Mouse (Mus musculus): ENCODE measurements at regions not wholly inside any gene's neighbourhood (a gene's known extent, or its start where the extent isn't known, plus 50 kb on each side); places are given as distances from the start of the nearest gene placed in this dataset.

GRCm38 (mm10) chrX:99593872-99594487 lies 122.9 kb upstream of the Pja1 start:
- peak; percentile 38 for DNase-seq (ENCODE audit: low read depth)

- peak; percentile 47 for DNase-seq (ENCODE audit: low read depth)
These were observed 121.9 kb upstream of the Pja1 start for GRCm38 (mm10) chrX:99592980-99593379.

GRCm38 (mm10) chrX:99587284-99587683 lies 116.2 kb upstream of the Pja1 start:
- no peak for DNase-seq (ENCODE audit: low read depth)

- no peak for DNase-seq (ENCODE audit: low read depth)
These were observed 115.2 kb upstream of the Pja1 start for GRCm38 (mm10) chrX:99586282-99586681.

GRCm38 (mm10) chrX:99585703-99586102 lies 114.6 kb upstream of the Pja1 start:
- DNase-seq (ENCODE audit: low read depth), result no peak

GRCm38 (mm10) chrX:99582611-99583010 lies 111.5 kb upstream of the Pja1 start:
- DNase-seq (ENCODE audit: low read depth), result no peak

GRCm38 (mm10) chrX:99581632-99582466 lies 110.8 kb upstream of the Pja1 start:
- no peak for DNase-seq (ENCODE audit: low read depth)

- no peak for DNase-seq (ENCODE audit: low read depth)
These were observed 108.1 kb upstream of the Pja1 start for GRCm38 (mm10) chrX:99579206-99579605.

GRCm38 (mm10) chrX:99578796-99579195 lies 107.7 kb upstream of the Pja1 start:
- no peak for DNase-seq (ENCODE audit: low read depth)

GRCm38 (mm10) chrX:99575105-99575504 lies 104.0 kb upstream of the Pja1 start:
- DNase-seq (ENCODE audit: low read depth), result no peak

- DNase-seq (ENCODE audit: low read depth), result peak; percentile 35
These were observed 103.5 kb upstream of the Pja1 start for GRCm38 (mm10) chrX:99574441-99575103.

- DNase-seq (ENCODE audit: low read depth), result no peak
These were observed 99.1 kb upstream of the Pja1 start for GRCm38 (mm10) chrX:99570161-99570560.

- DNase-seq (ENCODE audit: low read depth), result no peak
These were observed 97.2 kb upstream of the Pja1 start for GRCm38 (mm10) chrX:99568244-99568643.

- DNase-seq (ENCODE audit: low read depth), result no peak
These were observed 96.5 kb upstream of the Pja1 start for GRCm38 (mm10) chrX:99567367-99568164.

- DNase-seq (ENCODE audit: low read depth), result no peak
These were observed 90.9 kb upstream of the Pja1 start for GRCm38 (mm10) chrX:99561995-99562394.

- no peak for DNase-seq (ENCODE audit: low read depth)
These were observed 89.6 kb upstream of the Pja1 start for GRCm38 (mm10) chrX:99560699-99561098.

GRCm38 (mm10) chrX:99556876-99557354 lies 85.8 kb upstream of the Pja1 start:
- no peak for DNase-seq (ENCODE audit: low read depth)

- DNase-seq (ENCODE audit: low read depth), result no peak
These were observed 85.1 kb upstream of the Pja1 start for GRCm38 (mm10) chrX:99555976-99556781.

- no peak for DNase-seq (ENCODE audit: low read depth)
These were observed 81.7 kb upstream of the Pja1 start for GRCm38 (mm10) chrX:99552778-99553177.

GRCm38 (mm10) chrX:99550057-99550760 lies 79.1 kb upstream of the Pja1 start:
- no peak for DNase-seq (ENCODE audit: low read depth)
